Mouse (Mus musculus): ENCODE data around the gene Tenm4.

DNA sequence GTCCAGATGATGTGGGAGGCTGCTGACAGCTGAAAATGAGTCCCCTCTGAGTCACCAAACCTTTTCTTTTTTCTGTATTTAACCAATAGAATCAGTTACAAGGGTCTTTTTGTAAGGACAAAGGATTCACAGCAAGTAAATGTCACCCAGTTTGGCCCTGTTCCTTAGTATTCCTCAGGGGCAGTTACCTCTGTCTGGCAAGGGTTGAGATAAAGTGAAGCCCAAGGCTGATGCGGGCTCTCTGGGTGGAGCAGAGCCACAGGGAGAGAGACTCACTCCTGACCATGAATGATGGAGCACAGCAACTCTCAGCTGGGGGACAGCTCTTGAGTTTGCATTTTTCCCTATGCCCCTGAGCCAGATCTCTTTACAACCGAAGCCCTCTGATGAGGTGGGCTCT is 681.7 kb downstream of the Tenm4 start:
- TF ChIP-seq POLR2A (IDR thresholded peaks at IDR 0.05; ENCODE audit: borderline replicate concordance, insufficient read depth, low read length) (no peak), CTCF (IDR thresholded peaks at IDR 0.05; ENCODE audit: borderline replicate concordance, insufficient read depth, low read depth, low read length) (no peak)
